Mouse (Mus musculus): ENCODE data around the gene Adal. TPM values are rescaled to one million over a fixed set of nuclear protein-coding genes. Genes with fewer than 3 reads are reported as not detected.
"Not testable (repeated sequence)": the region's sequence is repeated elsewhere in the genome, so short reads cannot be mapped to it uniquely, and the experiment has no call there.

Adal gene
- 12.7 and 13.5 TPM in 2 replicates for polyA plus RNA-seq (2015; fragmentation: Nextera tagmentation; extraction: Ambion mirVana)

DNA sequence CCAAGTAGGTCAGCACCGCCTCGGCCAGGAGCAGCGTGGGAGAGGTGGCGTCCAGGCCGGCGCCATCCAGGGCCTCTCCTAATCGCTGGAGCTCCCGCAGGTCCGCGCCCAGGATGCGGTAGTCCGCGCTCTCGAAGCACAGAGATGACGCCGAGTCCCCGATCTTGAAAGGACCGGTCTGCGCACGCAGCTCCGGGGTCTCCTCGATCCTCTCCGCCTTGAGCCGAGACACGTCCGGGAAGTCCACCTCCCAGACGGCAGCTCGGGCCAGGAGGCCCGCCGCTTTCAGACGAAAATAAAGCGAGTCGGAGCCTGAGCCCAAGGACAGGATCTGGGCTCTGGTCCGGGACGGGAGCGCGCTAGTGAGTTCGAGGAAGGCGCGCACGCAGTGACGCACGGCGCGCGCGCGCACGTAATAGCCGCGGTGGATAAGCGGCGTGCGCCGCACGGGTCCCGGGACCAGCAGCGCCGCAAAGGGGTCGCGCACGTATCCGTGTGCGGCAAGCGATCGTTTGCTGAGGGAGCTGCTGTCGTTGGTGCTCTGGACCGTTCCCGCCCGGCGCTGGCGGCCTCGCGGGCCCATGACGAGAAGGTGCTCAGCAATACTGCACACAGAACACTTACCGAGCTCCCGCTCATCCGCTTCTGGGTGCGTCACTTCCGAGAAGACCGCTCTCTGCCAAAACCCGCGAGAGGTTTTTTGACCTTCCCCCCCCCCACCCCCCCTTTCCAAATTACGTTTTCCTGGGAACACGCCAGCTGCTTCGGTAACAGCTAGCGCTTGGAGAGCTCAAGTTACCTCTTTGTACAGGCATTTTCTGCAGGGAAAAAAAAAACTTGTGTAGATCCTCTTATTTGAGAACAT lies at the start of gene Adal, which contains the start of gene Lcmt2:
Gene Adal (plus strand): TSS at position 411 of the 865 bp plus-strand sequence.
Gene Lcmt2 (minus strand): TSS at position 636 of the 865 bp plus-strand sequence.
- peaks cover 19% of the 10 kb centered on the region for H3K4me1 ChIP-seq (ENCODE audit: insufficient read depth, low read depth, low read length)
- H3K27ac ChIP-seq (ENCODE audit: low read length) = peak within 1 kb of the TSS; percentile 96
- peaks cover 9% of the 10 kb centered on the region; the same call in 1 of the 2 replicates for H3K36me3 ChIP-seq (ENCODE audit: insufficient read depth, low read length)
- under 1% methylated on average over 85 of the region's 87 CpGs for WGBS
- H3K27me3 ChIP-seq (replicated peaks; ENCODE audit: insufficient read depth, low read length) = no peaks in the 10 kb centered on the region
- H3K9me3 ChIP-seq (ENCODE audit: low read length) = no peaks in the 10 kb centered on the region
- H3K9ac ChIP-seq (replicated peaks; ENCODE audit: low read depth) = peak within 1 kb of the TSS; percentile 70
- TF ChIP-seq EP300 (IDR thresholded peaks at IDR 0.05) (no peak), CTCF (IDR thresholded peaks at IDR 0.05) (no peak)
- H3K4me2 ChIP-seq (replicated peaks; ENCODE audit: low read depth, low read length) = peak within 1 kb of the TSS; percentile 92
- ATAC-seq = peak; percentile 95
- peak; percentile 95 for DNase-seq (ENCODE audit: low spot score)
- peak within 1 kb of the TSS; percentile 55 for H3K4me3 ChIP-seq (ENCODE audit: low read depth, low read length)

GRCm38 (mm10) chr2:121102051-121102450 lies 38.2 kb upstream of the Adal start:
- TF ChIP-seq EP300 (IDR thresholded peaks at IDR 0.05) = no peak
- peak; percentile 88 for TF ChIP-seq CTCF (IDR thresholded peaks at IDR 0.05)
- ATAC-seq (peak; percentile 41; the same call in 1 of the 2 replicates), DNase-seq (ENCODE audit: low spot score) (peak; percentile 85)
- H3K4me1 ChIP-seq (ENCODE audit: insufficient read depth, low read depth, low read length) = no peaks in the 10 kb centered on the region
- H3K4me3 ChIP-seq (ENCODE audit: low read depth, low read length) = no peak overlapping the region
- no peak overlapping the region for H3K9ac ChIP-seq (replicated peaks; ENCODE audit: low read depth)
- no peaks in the 10 kb centered on the region for H3K27me3 ChIP-seq (replicated peaks; ENCODE audit: insufficient read depth, low read length)
- no peak overlapping the region for H3K4me2 ChIP-seq (replicated peaks; ENCODE audit: low read depth, low read length)
- no peaks in the 10 kb centered on the region for H3K9me3 ChIP-seq (ENCODE audit: low read length)
- H3K27ac ChIP-seq (ENCODE audit: low read length) = no peak overlapping the region
- 14% methylated on average over 9 of the region's 9 CpGs for WGBS
- no peaks in the 10 kb centered on the region for H3K36me3 ChIP-seq (ENCODE audit: insufficient read depth, low read length)

DNA sequence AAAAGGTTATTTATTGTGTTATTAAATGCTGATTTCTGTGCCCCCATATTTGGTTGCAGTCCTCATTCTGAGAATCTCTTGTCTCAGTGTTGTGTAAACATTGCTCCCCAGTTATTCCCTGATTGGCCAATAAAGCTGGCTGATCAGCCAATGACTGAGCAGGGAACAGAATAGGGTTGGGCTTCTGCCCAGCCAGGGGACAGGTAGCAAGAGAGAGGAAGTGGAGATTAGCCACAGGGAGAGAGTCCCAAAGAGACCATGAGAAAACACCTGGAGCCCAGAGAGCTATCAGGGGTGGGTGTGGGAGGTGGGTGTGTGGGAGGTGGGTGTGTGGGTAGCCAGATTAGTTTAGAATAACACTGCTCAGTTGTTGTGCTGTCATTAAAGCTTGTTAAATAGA lies 34.3 kb upstream of the Adal start:
- TF ChIP-seq EP300 (IDR thresholded peaks at IDR 0.05) = no peak
- TF ChIP-seq CTCF (IDR thresholded peaks at IDR 0.05) = no peak
- no peaks in the 10 kb centered on the region for H3K36me3 ChIP-seq (ENCODE audit: insufficient read depth, low read length)
- no peaks in the 10 kb centered on the region for H3K27me3 ChIP-seq (replicated peaks; ENCODE audit: insufficient read depth, low read length)
- no peaks in the 10 kb centered on the region for H3K9me3 ChIP-seq (ENCODE audit: low read length)
- no peak overlapping the region for H3K4me3 ChIP-seq (ENCODE audit: low read depth, low read length)
- H3K9ac ChIP-seq (replicated peaks; ENCODE audit: low read depth) = no peak overlapping the region
- H3K4me1 ChIP-seq (ENCODE audit: insufficient read depth, low read depth, low read length) = no peaks in the 10 kb centered on the region; the same call in 1 of the 2 replicates
- DNase-seq (ENCODE audit: low spot score) (no peak), ATAC-seq (no peak; the same call in 1 of the 2 replicates)
- H3K4me2 ChIP-seq (replicated peaks; ENCODE audit: low read depth, low read length) = no peak overlapping the region
- no peak overlapping the region for H3K27ac ChIP-seq (ENCODE audit: low read length)

DNA sequence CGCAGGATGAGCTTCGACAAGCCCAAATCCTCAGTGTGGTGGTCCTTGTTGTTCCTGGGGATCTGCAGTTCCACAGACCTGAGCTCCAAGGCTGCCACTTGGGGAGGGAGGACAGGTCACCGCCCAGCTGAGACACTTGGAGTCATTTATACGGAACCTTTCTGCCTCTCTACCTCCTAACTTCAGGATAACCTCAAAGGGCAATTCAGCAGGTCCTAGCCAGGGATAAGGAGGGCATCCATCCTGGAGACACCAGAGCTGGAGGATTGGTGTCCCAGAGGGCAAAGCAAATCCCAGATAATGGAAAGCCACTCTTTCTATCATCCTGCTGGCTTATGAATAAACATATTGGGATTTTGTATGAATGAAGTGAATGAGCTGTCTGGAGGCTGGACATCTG lies 30.5 kb upstream of the Adal start, which contains the start of gene Tgm7:
Gene Tgm7 (minus strand): TSS at position 101 of the 400 bp plus-strand sequence.
- DNase-seq (ENCODE audit: low spot score) = no peak
- Histone ChIP-seq H3K4me1 (ENCODE audit: insufficient read depth, low read depth, low read length) (no peaks in the 10 kb centered on the region; the same call in 1 of the 2 replicates), H3K4me3 (ENCODE audit: low read depth, low read length) (no peak within 1 kb of the TSS), H3K9me3 (ENCODE audit: low read length) (no peaks in the 10 kb centered on the region), H3K27ac (ENCODE audit: low read length) (no peak within 1 kb of the TSS), H3K4me2 (replicated peaks; ENCODE audit: low read depth, low read length) (no peak within 1 kb of the TSS), H3K27me3 (replicated peaks; ENCODE audit: insufficient read depth, low read length) (no peaks in the 10 kb centered on the region), H3K9ac (replicated peaks; ENCODE audit: low read depth) (no peak within 1 kb of the TSS), H3K36me3 (ENCODE audit: insufficient read depth, low read length) (no peaks in the 10 kb centered on the region)
- no peak for TF ChIP-seq EP300 (IDR thresholded peaks at IDR 0.05)
- no peak for TF ChIP-seq CTCF (IDR thresholded peaks at IDR 0.05)
- 87% methylated on average over 4 of the region's 4 CpGs for WGBS
- ATAC-seq = no peak

DNA sequence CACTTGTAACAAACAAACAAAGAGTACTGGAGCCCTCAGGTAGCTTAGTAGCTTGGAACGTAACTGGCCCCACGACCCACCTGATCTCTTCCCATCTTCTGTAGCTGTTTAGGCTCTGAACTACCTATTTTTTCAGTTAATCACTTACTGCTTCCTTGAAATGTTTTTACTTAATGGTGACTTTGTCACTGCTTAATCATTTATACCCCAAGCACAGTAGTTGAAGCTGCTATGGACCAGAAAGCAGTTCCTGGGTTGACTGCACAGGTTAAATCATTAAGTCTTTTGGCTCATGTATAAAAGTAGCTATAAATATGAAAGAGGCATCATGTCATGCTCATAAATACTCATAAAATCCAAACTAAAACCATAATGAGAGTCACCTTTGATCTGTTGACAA lies 24.8 kb upstream of the Adal start:
- no peaks in the 10 kb centered on the region for H3K36me3 ChIP-seq (ENCODE audit: insufficient read depth, low read length)
- H3K4me3 ChIP-seq (ENCODE audit: low read depth, low read length) = no peak overlapping the region
- no peaks in the 10 kb centered on the region for H3K27me3 ChIP-seq (replicated peaks; ENCODE audit: insufficient read depth, low read length)
- no peak for TF ChIP-seq CTCF (IDR thresholded peaks at IDR 0.05)
- TF ChIP-seq EP300 (IDR thresholded peaks at IDR 0.05) = no peak
- WGBS = 82% methylated on average over 2 of the region's 2 CpGs
- DNase-seq (ENCODE audit: low spot score) (no peak), ATAC-seq (no peak)
- no peak overlapping the region for H3K9ac ChIP-seq (replicated peaks; ENCODE audit: low read depth)
- no peak overlapping the region for H3K4me2 ChIP-seq (replicated peaks; ENCODE audit: low read depth, low read length)
- H3K27ac ChIP-seq (ENCODE audit: low read length) = no peak overlapping the region
- no peaks in the 10 kb centered on the region; the same call in 1 of the 2 replicates for H3K4me1 ChIP-seq (ENCODE audit: insufficient read depth, low read depth, low read length)
- no peaks in the 10 kb centered on the region for H3K9me3 ChIP-seq (ENCODE audit: low read length)

- TF ChIP-seq EP300 (IDR thresholded peaks at IDR 0.05) (peak; percentile 79), CTCF (IDR thresholded peaks at IDR 0.05) (no peak)
- Histone ChIP-seq H3K27me3 (replicated peaks; ENCODE audit: insufficient read depth, low read length) (no peaks in the 10 kb centered on the region), H3K4me2 (replicated peaks; ENCODE audit: low read depth, low read length) (no peak overlapping the region), H3K4me3 (ENCODE audit: low read depth, low read length) (no peak overlapping the region), H3K27ac (ENCODE audit: low read length) (no peak overlapping the region), H3K36me3 (ENCODE audit: insufficient read depth, low read length) (no peaks in the 10 kb centered on the region), H3K9me3 (ENCODE audit: low read length) (no peaks in the 10 kb centered on the region), H3K4me1 (ENCODE audit: insufficient read depth, low read depth, low read length) (no peaks in the 10 kb centered on the region), H3K9ac (replicated peaks; ENCODE audit: low read depth) (no peak overlapping the region)
- DNase-seq (ENCODE audit: low spot score) = peak; percentile 85
- 58% methylated on average over 3 of the region's 3 CpGs for WGBS
- ATAC-seq = peak; percentile 93
Observed at GRCm38 (mm10) chr2:121119260-121119659, 21.0 kb upstream of the Adal start.

- DNase-seq (ENCODE audit: low spot score); H3K27ac ChIP-seq (ENCODE audit: low read length); H3K36me3 ChIP-seq (ENCODE audit: insufficient read depth, low read length); H3K4me2 ChIP-seq (replicated peaks; ENCODE audit: low read depth, low read length); ATAC-seq; H3K4me3 ChIP-seq (ENCODE audit: low read depth, low read length); H3K4me1 ChIP-seq (ENCODE audit: insufficient read depth, low read depth, low read length); H3K9me3 ChIP-seq (ENCODE audit: low read length); H3K27me3 ChIP-seq (replicated peaks; ENCODE audit: insufficient read depth, low read length); H3K9ac ChIP-seq (replicated peaks; ENCODE audit: low read depth): not testable (repeated sequence)
- WGBS = 86% methylated on average over 5 of the region's 5 CpGs
Observed at GRCm38 (mm10) chr2:121126302-121126701, 13.9 kb upstream of the Adal start.
